Mouse (Mus musculus) lung, adult 2 months (tissue): ENCODE results near the gene Pcsk7.

Source experiments
- CTCF ChIP-seq: fragments of 200-500 bp; IDR thresholded peaks from 2 replicates; pipeline ENCODE4 v1.5.1; 2011; ENCODE audit warnings: mild to moderate bottlenecking, low read length, control low read depth; ENCODE audit not compliant: insufficient read depth
- POLR2A ChIP-seq: fragments of 200-500 bp; IDR thresholded peaks from 2 replicates; pipeline ENCODE4 v1.6.1; 2011; ENCODE audit warnings: low read depth, mild to moderate bottlenecking, control low read depth, low read length, borderline replicate concordance; ENCODE audit errors: extremely low read depth

DNA sequence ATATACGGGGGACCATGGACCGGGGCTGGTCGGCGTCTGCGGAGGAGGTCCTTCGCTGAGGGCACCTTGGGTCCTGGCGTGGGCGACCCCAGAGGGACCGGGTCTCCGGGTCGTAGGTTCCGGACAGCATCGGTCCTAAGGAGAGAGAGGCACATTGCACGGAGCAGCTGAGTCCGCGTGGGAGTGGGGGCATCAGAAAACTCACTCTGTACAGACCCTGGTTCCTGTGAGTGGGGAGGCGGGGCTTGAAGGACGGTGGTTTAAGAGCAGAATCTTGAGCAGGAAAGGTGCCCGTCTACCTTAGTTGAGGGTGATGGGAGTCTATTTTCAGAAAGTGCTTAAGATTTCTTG lies 756 bp downstream of the Pcsk7 start:
- TF ChIP-seq POLR2A (no peak), CTCF (no peak)
